Comparison of ENCODE assay signal across 12 mouse cellular contexts in genomic region chr8:64152216-64152804, GRCm38 (mm10). TPM values are rescaled to one million over a fixed set of nuclear protein-coding genes. Genes with fewer than 3 reads are reported as not detected.
A peak's percentile ranks its signal among the peaks of the same experiment; 100 is the strongest.
DNase-seq lines count a peak whose midpoint lies in the region; ATAC-seq and TF ChIP-seq lines count a peak whose summit lies in the region.
"Had no signal": no experiment of that assay in that cellular context is flagged by ENCODE, and none has a peak within 500 bp of the region (broad histone marks: within the 10 kb centered on the region; RNA-seq: fewer than 3 reads in every experiment).

No protein-coding gene starts in this region.

- no peaks in the 10 kb centered on the region for H3K36me3 ChIP-seq in forebrain, embryonic 13.5 days (ENCODE audit: poor library complexity, severe bottlenecking)
- H3K36me3 ChIP-seq in forebrain, embryonic 10.5 days (replicated peaks) = no peaks in the 10 kb centered on the region
- no peaks in the 10 kb centered on the region for H3K36me3 ChIP-seq in forebrain, postnatal 0 days (ENCODE audit: insufficient read depth)
- no peaks in the 10 kb centered on the region for H3K36me3 ChIP-seq in neural tube, embryonic 14.5 days (ENCODE audit: control insufficient read depth, insufficient read depth, low read length)
- H3K36me3 ChIP-seq: limb, embryonic 13.5 days had no signal

- TF ChIP-seq CTCF in forebrain, postnatal 0 days (IDR thresholded peaks at IDR 0.05; ENCODE audit: low read depth) = no peak

- WGBS in forebrain, embryonic 13.5 days = 64% methylated on average over 9 of the region's 9 CpGs
- WGBS in forebrain, embryonic 10.5 days = 73% methylated on average over 9 of the region's 9 CpGs
- WGBS in forebrain, postnatal 0 days = 58% methylated on average over 9 of the region's 9 CpGs
- 53% methylated on average over 9 of the region's 9 CpGs for WGBS in neural tube, embryonic 14.5 days

- no peak overlapping the region for H3K4me3 ChIP-seq in forebrain, embryonic 13.5 days
- no peak overlapping the region for H3K4me3 ChIP-seq in forebrain, embryonic 10.5 days
- H3K4me3 ChIP-seq in forebrain, postnatal 0 days (ENCODE audit: low read depth, low read length) = no peak overlapping the region
- H3K4me3 ChIP-seq in neural tube, embryonic 14.5 days (ENCODE audit: low read depth, low read length) = no peak overlapping the region
- H3K4me3 ChIP-seq: limb, embryonic 13.5 days had no signal

- ATAC-seq in forebrain, embryonic 13.5 days = peak; percentile 59; the same call in 1 of the 2 replicates
- peak; percentile 42 for ATAC-seq in forebrain, postnatal 0 days
- ATAC-seq in neural tube, embryonic 14.5 days (ENCODE audit: low read depth) = peak; percentile 62; the same call in 1 of the 2 replicates
- ATAC-seq in granulocyte monocyte progenitor cell, adult 5-6 weeks (replicated peaks; ENCODE audit: poor library complexity, severe bottlenecking) = no peak
- ATAC-seq: Patski had no signal

- no peak overlapping the region for H3K4me2 ChIP-seq in forebrain, embryonic 13.5 days
- H3K4me2 ChIP-seq in forebrain, postnatal 0 days (ENCODE audit: low read depth) = no peak overlapping the region
- H3K4me2 ChIP-seq in neural tube, embryonic 14.5 days (ENCODE audit: low read depth, low read length) = no peak overlapping the region
- H3K4me2 ChIP-seq: limb, embryonic 13.5 days had no signal

- peaks cover 10% of the 10 kb centered on the region for H3K4me1 ChIP-seq in forebrain, embryonic 13.5 days
- peaks cover 7% of the 10 kb centered on the region for H3K4me1 ChIP-seq in forebrain, embryonic 10.5 days
- H3K4me1 ChIP-seq in forebrain, postnatal 0 days (ENCODE audit: insufficient read depth) = no peaks in the 10 kb centered on the region
- peaks cover 4% of the 10 kb centered on the region; the same call in 1 of the 2 replicates for H3K4me1 ChIP-seq in neural tube, embryonic 14.5 days (ENCODE audit: control insufficient read depth, insufficient read depth, low read length)
- H3K4me1 ChIP-seq: limb, embryonic 13.5 days had no signal

- no peak overlapping the region for H3K27ac ChIP-seq in forebrain, embryonic 13.5 days
- no peak overlapping the region for H3K27ac ChIP-seq in forebrain, embryonic 10.5 days
- H3K27ac ChIP-seq in forebrain, postnatal 0 days (ENCODE audit: low read depth, low read length) = no peak overlapping the region
- no peak overlapping the region for H3K27ac ChIP-seq in neural tube, embryonic 14.5 days (ENCODE audit: low read depth, low read length)
- H3K27ac ChIP-seq: limb, embryonic 13.5 days had no signal

- H3K27me3 ChIP-seq in forebrain, embryonic 13.5 days = no peaks in the 10 kb centered on the region
- H3K27me3 ChIP-seq in forebrain, embryonic 10.5 days (ENCODE audit: poor library complexity, severe bottlenecking) = no peaks in the 10 kb centered on the region
- no peaks in the 10 kb centered on the region for H3K27me3 ChIP-seq in forebrain, postnatal 0 days (ENCODE audit: insufficient read depth, low read length)
- no peaks in the 10 kb centered on the region for H3K27me3 ChIP-seq in neural tube, embryonic 14.5 days (ENCODE audit: control insufficient read depth, insufficient read depth, low read length)
- H3K27me3 ChIP-seq: limb, embryonic 13.5 days; Patski had no signal

- H3K9ac ChIP-seq in forebrain, embryonic 13.5 days = no peak overlapping the region
- H3K9ac ChIP-seq in forebrain, postnatal 0 days = no peak overlapping the region
- H3K9ac ChIP-seq in neural tube, embryonic 14.5 days (replicated peaks; ENCODE audit: low read depth, low read length) = no peak overlapping the region
- H3K9ac ChIP-seq: limb, embryonic 13.5 days had no signal

- H3K9me3 ChIP-seq in forebrain, embryonic 13.5 days (replicated peaks) = no peaks in the 10 kb centered on the region
- no peaks in the 10 kb centered on the region for H3K9me3 ChIP-seq in forebrain, embryonic 10.5 days
- H3K9me3 ChIP-seq in forebrain, postnatal 0 days (ENCODE audit: low read length) = no peaks in the 10 kb centered on the region
- H3K9me3 ChIP-seq in neural tube, embryonic 14.5 days (ENCODE audit: control insufficient read depth, low read length) = no peaks in the 10 kb centered on the region
- H3K9me3 ChIP-seq: limb, embryonic 13.5 days had no signal

- DNase-seq in forebrain, embryonic 10.5 days (ENCODE audit: extremely low spot score, low spot score) = no peak
- peak; percentile 45 for DNase-seq in forebrain, postnatal 0 days
- peak; percentile 32 to 33 for DNase-seq in layer of hippocampus, postnatal 10 days (ENCODE audit: low spot score in 2 of 2)
- no peak for DNase-seq in lung, postnatal 10 days
- DNase-seq in heart, adult 11 months = no peak
- DNase-seq: heart, postnatal 36 days had no signal

RNA-seq across cellular contexts. Expression of gene Tll1, which starts 53.8 kb away (rescaled TPM):
- polyA plus RNA-seq in forebrain, embryonic 13.5 days (2015; fragmentation: Nextera tagmentation; extraction: Ambion mirVana) = 1.2 and 1.6 TPM in 2 replicates
- polyA plus RNA-seq in forebrain, embryonic 10.5 days (2016; fragmentation: Nextera tagmentation; extraction: Ambion mirVana) = 1.1 and 1.2 TPM in 2 replicates
- 2.7 and 3.6 TPM in 2 replicates for total RNA-seq in forebrain, postnatal 0 days (2014; rRNA removed)
- polyA plus RNA-seq in forebrain, postnatal 0 days (2015; fragmentation: Nextera tagmentation; extraction: Ambion mirVana) = 0.49 and 1.3 TPM in 2 replicates
- total RNA-seq in layer of hippocampus, postnatal 10 days (2021) = 1 to 10 TPM; 7.0 to 7.5 TPM
- polyA plus RNA-seq in neural tube, embryonic 14.5 days (2014; fragmentation: Nextera tagmentation; extraction: Ambion mirVana) = 2.6 and 3.5 TPM in 2 replicates
- not detected in 2 replicates for total RNA-seq in granulocyte monocyte progenitor cell, adult 5-6 weeks (2014; fragmentation: Nextera tagmentation)
- total RNA-seq in granulocyte monocyte progenitor cell, adult 5-6 weeks (2017) = not detected in 2 replicates
- total RNA-seq: megakaryocyte progenitor cell, adult 5-6 weeks had no signal

Comparison
In these comparisons a context has a peak if more than half of its experiments do, and no peak if none do; other contexts are left out.
1. DNase-seq: peak in forebrain, postnatal 0 days (single experiment) and layer of hippocampus, postnatal 10 days (2 of 2); none in forebrain, embryonic 10.5 days (single experiment), lung, postnatal 10 days (single experiment) and heart, adult 11 months (single experiment).